Mouse (Mus musculus): ENCODE data around the gene Zer1.

- TF ChIP-seq POLR2A (IDR thresholded peaks at IDR 0.05; ENCODE audit: borderline replicate concordance, extremely low read depth, insufficient read depth, insufficient read length, poor library complexity, severe bottlenecking) (no peak), CTCF (IDR thresholded peaks at IDR 0.05; ENCODE audit: borderline replicate concordance, extremely low read depth, insufficient read depth, insufficient read length) (no peak)
Measured at GRCm38 (mm10) chr2:30152616-30153015, 28.2 kb upstream of the Zer1 start.

All from brain, embryonic 14.5 days (tissue).